Mouse (Mus musculus): ENCODE measurements around the gene Rhox2c.
"Not testable (repeated sequence)": the region's sequence is repeated elsewhere in the genome, so short reads cannot be mapped to it uniquely, and the experiment has no call there.

Gene Rhox2c

GRCm38 (mm10) chrX:37453380-37453779 lies at the start of gene Rhox2c:
Rhox2c (plus strand) TSS chrX:37453680.
- DNase-seq (ENCODE audit: low spot score in 2 of 2), result not testable (repeated sequence)

GRCm38 (mm10) chrX:37411767-37412166 lies 41.7 kb upstream of the Rhox2c start, which contains the start of gene Rhox2b:
Rhox2b (plus strand) TSS chrX:37412067.
- DNase-seq (ENCODE audit: low spot score in 2 of 2), result not testable (repeated sequence)

- DNase-seq (ENCODE audit: low spot score in 2 of 2), result not testable (repeated sequence)
Measured at GRCm38 (mm10) chrX:37432194-37432593, 21.3 kb upstream of the Rhox2c start, which contains the start of gene Rhox4b. Rhox4b (plus strand) TSS chrX:37432494.

- DNase-seq (ENCODE audit: low spot score in 2 of 2), result not testable (repeated sequence)
Measured at GRCm38 (mm10) chrX:37458285-37458684, 4.8 kb downstream of the Rhox2c start, which contains the start of gene Rhox3c. Rhox3c (plus strand) TSS chrX:37458585.

DNA sequence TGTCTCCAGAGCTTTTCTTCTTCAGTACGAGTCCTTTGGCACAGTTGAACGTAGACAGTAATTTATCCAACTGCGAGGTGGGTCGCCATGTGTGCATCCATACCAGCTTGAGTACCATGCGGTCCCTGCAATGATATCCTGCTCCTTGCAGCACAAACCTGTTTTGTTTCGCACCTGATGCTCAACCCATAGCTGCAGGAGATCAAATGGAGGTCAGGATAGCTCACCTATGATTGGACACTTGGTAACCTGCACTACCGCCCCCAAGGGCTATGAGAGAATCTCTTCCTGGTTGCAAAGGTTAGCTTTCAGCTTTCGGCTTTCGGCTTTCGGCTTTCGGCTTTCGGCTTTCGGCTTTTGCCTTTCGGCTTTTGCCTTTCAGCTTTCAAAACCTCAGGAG lies 26.6 kb downstream of the Rhox2c start, which contains the start of gene Rhox4c:
Gene Rhox4c, plus strand, starts transcription at position 301 of the 400 bp plus-strand sequence.
- not testable (repeated sequence) for DNase-seq (ENCODE audit: low spot score in 2 of 2)

- DNase-seq (ENCODE audit: low spot score in 2 of 2), result not testable (repeated sequence)
Measured at GRCm38 (mm10) chrX:37514059-37514458, 60.6 kb downstream of the Rhox2c start, which contains the start of gene Rhox4d. Rhox4d (plus strand) TSS chrX:37514359.

Data from urinary bladder, adult 18-20 months (tissue).